Mouse (Mus musculus): ENCODE results near the gene Rhd.

The Rhd gene

DNA sequence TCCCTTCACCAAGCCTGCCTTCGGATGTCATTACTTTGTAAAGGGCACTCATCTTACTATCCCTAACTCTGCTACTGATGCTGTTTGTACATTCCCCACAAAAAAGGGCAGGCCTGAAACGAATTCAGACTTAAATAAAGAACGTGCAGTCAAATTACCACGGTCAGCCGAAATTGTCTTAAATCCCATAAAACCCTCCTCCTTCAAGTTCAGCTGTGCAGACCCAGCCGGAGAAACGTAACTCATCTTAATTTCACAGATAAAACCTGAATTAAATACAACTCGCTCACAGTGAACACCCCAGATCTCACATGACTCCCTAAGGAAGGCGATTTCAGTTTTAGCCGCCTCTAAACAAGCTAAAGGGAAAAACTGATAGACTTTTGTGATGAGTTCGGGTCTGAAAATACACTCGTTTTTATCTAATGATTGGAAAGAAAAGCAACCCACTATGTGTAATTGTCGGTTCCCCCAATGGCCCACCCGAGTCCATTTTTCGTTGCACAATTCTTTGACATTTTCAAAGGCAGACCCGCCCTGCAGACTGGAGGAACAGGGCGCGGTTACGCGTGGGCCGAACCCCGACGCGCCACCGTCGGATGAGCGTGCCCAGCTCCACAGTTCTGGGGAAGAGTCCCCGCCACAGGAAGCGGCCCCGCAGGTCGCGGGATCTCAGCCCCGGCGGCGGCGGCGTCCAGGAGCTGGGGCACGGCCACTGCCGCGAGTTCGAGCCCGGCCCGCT is 50.0 kb downstream of the Rhd start:
- DNase-seq, result no peak

DNA sequence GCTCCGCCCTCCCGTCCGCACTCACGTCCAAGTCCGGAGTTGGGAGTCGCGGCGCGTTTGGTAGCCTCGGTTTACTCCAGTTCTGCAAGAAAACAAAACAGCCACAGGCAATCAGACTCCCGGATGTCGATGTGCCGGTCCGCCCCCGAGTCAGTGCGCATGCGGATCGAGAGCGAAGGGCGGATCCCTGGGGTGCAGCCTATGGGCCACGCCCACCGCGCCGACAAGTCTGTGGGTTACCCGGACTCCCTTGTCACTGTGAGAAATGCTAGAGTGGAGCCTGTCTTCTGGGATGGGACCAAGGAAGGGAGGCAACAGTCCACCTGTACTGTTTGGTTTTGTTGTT is 50.5 kb downstream of the Rhd start, which contains the start of gene Tmem50a:
TSS of gene Tmem50a (minus strand) at position 161 of the 346 bp plus-strand sequence.
- peak; percentile 96 for DNase-seq

DNA sequence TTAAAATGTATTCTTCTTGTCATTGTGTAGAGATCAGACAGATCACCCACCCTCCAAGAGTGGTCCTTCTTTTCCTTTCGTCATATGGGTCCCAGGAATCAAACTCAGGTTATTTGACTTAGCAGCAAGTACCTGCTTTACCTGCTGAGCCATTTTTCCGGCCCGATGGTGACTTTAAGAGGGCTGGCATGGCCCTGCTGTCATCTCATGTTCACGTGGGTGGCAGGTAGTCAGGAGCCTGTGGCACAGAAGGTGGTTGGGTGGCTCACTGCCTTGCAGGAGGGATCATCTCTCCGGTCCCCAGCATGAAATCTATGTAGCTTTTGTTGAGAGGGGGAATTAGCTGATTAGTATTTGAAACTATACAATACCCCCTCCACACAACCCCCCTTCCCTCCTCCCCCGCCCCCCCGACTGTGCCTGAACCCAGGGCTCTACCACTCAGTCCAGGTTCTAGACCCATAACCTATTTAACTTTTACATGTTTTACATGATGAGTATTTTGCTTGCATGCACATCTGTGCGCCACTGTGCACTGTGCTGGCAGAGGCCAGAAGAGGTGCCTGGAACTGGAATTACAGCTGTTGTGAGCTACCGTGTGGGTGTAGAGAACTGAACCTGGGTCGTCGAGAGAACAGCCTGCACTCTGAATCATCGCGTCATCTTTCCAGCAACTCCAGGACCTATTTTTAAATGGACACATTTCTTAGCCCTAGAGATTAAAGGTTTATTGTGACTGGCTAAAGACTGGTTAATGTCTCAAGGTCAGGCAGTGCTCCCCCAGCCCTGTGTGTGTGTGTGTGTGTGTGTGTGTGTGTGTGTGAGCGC is 51.1 kb downstream of the Rhd start:
- no peak for DNase-seq

DNA sequence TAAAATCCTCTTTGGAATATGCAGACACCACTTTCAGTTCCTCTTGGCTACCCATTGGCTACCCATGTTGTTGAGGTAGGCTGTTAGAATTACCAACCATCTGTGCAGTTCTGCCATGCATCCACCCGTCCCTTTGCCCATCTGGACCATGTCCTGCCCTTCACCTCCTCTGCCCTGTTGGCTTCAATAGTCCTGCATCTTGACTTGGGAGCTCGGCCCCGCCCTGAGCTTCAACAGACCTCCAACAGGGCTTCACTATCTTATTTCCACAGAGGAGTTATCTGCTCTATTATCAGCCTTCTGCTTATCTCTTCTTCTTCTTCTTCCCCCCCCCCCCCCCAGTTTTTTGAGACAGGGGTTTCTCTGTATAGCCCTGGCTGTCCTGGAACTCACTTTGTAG is 52.9 kb downstream of the Rhd start:
- DNase-seq, result no peak

DNA sequence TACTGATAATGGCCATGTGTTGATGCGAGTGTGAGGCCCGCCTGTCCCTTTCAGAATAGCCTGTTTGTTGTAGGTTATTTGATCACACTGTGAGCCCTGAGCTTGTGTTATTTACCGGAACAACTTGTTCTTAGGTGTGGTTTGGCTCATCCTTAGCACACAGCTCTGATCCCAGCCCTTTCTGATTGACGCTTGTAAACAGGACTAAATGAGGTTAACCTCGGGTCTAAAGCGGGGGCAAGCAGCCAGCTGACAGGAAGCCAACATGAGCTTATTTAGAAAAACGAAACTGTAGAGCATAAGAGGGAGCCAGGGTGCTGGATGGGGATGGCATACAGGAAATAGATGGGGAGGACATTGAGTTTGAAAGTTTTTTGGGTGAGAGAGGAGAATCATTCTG is 54.0 kb downstream of the Rhd start:
- DNase-seq, result peak; percentile 87 to 92

DNA sequence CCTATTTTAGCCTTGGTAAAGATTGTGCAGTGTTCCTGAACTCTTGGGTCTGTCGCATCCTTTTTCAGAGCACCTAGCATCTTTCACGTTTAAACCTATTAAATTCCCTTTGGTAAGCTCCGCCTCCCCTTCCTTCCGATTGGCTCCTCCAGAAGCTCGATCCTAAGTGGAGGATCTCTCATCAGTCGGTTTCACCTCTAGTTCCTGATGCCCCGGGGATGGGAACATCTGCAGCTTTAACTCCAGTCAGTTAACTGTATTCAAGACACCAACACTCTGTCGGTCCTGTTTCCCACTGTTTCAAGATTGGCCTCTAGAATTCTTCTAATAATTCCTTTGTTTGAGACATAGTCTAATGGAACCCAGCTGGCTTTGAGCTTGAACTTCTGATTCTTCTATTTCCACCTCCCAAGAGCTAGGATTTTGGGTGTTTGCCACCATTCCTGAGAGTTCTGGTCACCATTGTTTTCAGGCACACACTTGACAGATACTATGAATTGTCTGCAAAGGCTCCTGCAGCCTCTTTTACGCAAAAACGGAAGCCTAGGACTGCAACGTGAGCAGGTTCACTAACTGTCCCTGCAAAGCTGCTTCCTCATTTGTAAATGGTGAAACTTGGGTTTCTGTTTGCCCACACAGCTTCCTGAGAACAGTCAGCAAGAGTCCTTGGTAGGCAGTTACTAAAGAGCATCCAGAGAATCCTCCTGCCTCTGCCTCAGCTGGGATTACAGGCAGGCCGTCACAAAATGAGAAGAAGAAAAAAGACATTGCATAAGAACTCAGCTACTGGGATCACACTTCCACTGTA is 55.6 kb downstream of the Rhd start:
- DNase-seq, result no peak

DNA sequence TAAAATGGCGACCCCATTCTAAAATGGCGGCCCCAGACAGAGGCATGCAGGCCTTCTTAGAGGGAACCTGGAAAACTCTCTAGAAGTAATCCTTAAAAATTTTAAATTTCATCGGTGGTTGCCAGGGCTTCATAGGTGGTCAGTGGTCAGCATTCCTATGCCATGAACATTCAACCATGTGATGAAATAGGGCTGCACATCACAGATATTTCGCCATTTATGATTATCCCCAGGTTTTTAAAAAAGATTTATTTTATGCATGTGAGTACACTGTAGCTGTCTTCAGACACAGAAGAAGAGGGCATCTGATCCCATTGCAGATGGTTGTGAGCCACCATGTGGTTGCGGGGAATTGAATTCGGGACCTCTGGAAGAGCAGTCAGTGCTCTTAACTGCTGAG is 56.3 kb downstream of the Rhd start:
- no peak for DNase-seq

DNA sequence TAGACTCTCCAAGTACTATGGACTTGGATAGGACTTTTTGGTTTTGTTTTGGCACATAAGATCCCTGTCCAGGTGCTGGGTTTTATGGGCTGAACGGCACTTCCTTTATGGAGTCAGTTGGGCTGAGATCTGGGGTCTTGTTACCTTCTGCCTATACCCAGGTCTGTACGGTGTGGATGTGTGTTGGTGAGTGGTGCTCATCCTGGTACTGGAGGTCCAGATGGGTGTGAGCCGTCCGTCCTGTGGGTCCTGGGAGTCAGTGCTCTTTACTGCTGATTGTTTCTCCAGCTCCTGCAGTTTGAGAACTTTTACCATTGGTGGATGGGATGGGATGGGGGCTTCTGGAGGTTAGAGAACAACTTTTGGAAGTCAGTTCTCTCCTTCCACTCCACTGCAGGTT is 57.4 kb downstream of the Rhd start:
- no peak for DNase-seq

DNA sequence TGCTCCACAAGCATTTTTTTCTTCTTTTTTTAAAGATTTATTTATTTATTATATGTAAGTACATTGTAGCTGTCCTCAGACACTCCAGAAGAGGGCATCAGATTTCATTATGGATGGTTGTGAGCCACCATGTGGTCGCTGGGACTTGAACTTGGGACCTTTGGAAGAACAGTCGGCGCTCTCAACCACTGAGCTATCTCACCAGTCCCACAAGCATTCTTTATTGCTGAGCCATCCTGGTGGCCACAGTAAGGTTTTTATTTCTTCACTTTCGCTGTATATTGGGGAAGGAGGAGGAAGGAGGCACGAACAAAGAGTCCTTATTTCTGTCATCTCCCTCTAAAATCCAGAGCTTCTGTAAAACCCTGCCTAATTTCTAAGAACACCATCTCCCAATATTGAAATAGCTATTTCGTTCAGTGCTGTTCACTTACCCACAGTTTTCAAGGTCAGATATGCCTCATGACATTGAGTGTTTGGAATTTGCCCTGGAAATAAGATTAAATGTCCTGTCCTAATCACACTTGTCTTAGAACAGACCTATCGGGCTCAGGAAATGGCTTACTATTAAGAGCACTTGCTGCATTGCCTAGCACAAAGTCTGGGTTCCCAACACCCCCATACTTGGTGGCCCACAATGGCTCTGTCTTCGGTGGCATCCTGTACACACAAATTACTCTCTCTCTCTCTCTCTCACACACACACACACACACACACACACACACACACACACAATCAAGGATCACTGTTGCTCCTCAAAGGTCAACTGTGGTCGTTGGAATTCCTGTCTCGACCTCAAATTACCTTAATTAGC is 58.0 kb downstream of the Rhd start:
- DNase-seq, result no peak

DNA sequence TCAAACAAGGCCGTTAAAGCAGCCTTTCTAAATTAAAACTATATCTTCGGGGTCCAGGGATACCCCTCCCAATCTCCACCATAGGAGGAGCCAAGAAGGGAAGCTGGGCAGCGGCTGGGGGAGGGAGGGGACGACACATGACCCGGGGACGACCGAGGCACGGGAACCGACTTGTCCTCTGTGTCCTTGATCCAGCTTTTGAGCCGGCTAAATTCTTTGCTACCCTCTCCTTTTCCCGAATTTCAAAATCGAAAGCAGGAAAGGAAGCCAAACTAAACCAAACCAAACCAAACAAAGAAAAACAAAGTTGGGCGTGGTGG is 58.5 kb downstream of the Rhd start:
- DNase-seq, result peak; percentile 84 to 91

DNA sequence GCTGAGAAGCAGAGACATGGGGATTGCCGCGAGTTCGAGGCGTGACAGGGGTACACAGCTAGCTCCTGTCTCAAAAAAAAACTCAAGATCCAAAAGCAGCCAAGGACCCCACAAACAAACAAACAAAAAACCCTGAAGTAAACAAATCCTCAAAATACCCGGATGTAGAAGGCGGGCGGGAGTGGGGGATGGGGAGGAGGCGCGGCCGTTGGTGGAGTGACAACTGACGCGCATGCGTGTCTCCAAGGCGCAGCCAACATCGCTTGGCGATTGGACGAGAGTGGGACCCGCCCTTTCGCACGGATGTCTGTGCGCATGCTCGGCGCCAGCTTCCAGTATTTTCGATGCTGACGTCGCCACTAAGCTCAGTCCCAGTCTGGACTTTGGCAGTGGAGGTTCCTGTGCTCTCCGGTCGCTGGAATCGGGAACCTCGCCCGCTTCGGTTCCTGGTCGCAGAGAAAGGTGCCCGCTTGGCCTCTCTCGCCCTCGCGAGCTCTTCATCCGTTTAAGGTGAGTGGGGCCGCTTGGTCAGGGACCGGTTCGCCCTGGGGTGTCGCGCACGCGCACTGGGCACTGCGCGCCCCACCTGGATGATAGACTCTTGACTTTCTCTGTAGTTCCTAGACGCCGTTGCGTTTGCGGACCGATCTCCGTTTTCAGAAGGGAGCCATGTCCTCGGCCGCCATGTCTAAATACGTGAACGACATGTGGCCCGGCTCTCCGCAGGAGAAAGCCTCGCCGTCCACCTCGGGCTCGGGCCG is 59.1 kb downstream of the Rhd start, which contains the start of gene Rsrp1:
TSS of gene Rsrp1 (plus strand) at position 335 of the 761 bp plus-strand sequence.
- peak; percentile 99 for DNase-seq

DNA sequence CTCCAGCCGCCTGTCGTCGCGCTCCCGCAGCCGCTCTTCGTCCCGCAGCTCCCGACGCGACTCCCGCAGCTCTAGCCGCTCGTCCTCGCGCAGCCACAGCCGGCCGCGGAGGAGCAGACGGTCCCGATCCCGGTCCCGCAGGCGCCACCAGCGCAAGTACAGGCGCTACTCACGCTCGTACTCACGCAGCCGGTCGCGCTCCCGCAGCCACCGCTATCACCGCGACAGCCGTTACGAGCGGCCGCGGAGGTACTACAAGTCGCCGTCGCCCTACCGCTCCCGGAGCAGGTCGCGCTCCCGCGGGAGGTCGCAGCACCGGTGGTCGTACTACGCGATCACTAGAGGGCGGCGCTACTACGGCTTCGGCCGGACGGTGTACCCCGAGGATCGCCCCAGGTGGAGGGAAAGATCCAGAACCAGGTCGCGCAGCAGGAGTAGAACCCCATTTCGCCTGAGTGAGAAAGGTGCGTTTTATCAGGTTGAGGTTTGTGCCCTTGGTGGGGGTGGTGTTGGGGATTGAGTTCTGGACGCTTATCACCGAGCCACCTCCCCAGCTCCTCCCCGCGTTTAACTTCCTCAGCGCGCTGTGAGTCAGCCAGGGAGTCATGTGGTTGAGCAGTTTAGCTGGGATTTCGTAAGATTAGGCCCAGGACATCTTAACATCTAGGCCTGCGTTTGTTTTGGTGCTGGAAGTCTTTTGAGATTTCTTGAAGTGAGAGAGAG is 59.8 kb downstream of the Rhd start:
- peak; percentile 60 to 82 for DNase-seq

DNA sequence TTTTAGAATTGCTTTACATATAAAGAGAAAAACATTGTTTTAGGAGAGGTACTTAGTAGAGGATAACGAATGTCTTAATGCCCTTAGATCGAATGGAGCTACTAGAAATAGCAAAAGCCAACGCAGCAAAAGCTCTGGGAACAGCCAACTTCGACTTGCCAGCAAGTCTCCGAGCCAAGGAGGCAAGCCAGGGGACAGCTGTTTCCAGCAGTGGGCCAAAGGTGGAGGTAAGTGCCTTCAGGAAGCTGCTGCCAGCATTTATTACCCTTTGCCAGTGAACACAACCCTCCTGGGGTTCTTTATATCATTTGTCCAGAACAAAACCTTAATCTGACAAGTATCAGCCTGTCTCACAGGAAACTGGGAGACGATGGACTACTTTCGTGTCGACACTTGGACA is 60.9 kb downstream of the Rhd start:
- DNase-seq, result peak; percentile 38 to 72

DNA sequence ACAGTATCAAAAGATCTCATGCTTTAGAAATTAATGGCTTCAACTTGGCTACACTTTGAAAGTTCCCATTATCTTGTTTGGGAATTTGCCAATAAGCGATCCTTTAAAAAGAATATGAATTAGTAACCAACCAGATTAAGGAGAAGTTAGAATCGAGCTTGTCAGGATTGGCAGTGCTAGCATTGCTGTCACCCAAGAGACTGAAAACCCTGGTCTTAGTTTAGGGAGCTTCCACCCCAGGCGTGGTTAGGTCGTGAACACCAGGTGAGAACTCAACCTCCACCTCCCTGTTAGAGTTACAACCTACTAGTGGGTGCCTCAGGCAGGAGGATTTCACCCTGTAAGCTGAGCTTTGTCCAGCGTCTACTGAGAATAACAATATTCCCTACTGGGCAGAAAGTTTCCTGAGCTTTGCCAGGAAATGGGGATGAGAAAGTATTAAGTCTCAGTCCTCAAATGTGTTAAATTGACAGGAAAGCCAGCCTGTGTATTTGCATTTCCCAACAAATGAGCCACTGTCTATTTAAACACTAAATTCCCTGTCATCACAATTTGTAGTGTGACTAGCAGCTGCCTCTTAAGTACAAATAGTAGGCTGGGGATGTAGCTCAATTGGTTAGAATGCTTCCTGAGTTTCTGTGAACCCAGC is 63.6 kb downstream of the Rhd start:
- DNase-seq, result no peak

DNA sequence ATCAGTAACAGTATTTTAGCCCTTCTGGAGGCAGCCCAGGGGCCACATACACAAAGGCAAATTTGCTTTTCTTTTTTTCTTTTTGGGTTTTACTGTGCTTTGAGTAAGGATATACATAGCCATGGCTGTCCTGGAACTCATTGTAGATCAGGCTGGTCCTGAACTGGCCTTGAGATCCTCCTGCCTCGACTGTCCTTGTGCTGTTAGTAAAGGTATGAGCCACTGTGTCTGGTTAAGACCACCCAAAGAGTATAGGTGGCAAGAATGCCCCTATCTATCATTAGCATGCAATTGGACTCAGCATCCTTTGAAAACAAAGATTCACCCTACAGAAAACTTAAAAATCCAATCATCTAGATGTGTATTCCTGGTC is 64.1 kb downstream of the Rhd start:
- no peak for DNase-seq

DNA sequence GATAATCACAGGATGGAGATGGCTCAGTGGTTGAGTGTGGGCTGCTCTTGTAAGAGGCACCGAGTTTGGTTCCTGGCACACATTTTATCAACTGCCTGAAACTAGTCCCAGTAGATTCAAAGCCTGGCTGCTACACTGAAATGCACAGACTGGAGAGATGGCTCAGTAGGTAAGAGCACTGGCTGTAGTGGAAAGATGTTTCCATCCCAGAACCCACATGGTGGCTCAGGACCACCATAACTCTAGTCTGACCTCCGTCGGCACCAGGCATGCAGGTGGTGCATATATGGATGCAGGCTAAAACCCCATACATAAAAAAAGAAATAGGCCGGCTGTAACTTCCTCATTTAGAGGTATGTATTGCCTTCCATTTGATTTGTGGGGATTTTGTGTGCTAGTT is 65.2 kb downstream of the Rhd start:
- DNase-seq, result no peak

DNA sequence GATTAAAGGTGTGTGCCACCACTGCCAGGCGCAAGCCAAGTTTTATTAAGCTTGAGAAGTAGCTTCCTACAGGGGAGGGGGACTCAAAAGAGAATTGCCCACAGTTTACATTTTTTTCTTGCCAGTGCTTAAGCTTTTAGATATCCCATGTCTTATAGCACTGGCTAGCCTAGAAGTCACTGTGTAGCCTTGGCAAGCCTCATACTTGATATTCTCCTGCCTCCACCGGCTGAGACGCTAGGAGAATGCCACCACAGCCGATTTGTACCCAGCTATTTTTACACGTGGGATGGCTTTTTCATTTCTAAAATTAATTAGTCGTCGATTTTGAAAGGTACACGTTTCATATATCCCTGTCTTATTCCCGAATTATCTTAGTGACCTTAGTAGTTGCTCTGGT is 65.9 kb downstream of the Rhd start:
- peak in 1 of 2 experiments; percentile 40 for DNase-seq

DNA sequence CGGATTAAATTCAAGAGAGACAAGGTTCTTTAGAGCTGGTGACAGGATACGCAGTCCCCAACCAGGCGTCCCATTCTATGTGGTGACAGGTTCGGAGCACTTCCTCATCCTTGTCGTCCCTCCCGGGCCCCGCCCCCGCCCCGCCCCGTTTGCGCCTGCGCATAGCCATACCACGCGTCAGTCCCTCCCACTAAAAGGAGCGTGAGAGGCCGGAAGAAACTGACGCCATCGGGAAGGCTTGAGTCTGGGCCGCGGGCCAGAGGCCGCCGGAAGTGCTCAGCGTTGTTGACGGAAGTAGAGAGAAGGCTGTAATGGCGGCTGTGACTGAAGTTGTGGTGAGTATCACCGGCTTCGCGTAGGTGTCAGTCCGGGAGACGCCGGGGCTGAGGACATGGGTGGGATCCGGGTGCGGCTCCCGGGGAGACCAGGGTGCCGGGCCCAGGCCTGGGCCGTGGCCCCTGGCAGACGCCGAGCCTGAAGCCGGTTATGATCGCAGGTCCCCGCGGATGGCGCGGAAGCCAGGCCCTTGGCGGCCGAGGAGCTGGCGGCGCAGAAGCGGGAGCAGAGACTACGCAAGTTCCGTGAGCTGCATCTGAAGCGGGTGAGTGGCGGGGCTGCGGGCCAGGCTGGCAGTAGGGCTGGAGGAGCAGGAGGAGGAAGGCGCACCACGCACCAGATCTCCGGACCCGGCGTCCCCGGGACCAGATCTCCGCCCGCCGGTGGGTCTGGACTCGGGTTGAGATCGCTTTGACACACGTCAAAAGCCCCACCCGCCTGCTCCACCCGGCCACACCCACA is 66.5 kb downstream of the Rhd start, which contains the start of gene Syf2:
TSS of gene Syf2 (plus strand) at position 215 of the 798 bp plus-strand sequence.
- peak; percentile 97 for DNase-seq

All from kidney, postnatal 25 days (tissue).